Mouse (Mus musculus) cerebellum, adult 18-20 months (tissue): Measurements from ENCODE around the gene Hsd17b11.
"Not testable (repeated sequence)": the region's sequence is repeated elsewhere in the genome, so short reads cannot be mapped to it uniquely, and the experiment has no call there.

Experiments used
- DNase-seq, 2 experiments: peaks; one replicate each; pipeline ENCODE4 v3.0.0; 2021

Hsd17b11 gene

DNA sequence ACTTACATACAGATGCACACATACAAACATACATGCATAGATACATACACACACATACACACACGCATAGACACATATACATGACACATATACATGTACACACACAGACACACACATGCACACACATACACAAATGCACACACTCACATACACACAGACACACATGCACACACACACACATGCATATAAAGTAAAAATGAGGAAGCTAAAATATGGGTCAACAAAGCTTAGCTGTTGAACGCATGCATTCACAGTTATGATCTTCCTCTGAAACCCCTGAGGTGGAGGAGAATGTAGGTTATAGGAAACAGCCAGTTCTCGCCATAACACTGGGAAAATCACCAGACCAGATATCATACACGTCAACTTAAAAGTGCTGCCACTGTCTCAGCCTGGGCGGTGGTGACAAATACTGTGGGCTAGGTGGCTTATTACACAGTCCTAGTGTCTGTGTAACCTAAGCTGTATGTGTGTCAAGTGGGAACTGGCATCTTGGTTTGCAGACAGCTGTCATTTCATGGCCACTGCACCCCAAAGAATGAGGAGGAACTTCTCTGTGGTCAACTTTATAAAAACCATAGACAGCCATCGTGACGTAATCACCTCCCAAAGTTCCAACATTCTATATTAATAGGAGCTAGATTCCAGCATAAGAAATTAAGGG lies 43.7 kb downstream of the Hsd17b11 start:
- no peak for DNase-seq

DNA sequence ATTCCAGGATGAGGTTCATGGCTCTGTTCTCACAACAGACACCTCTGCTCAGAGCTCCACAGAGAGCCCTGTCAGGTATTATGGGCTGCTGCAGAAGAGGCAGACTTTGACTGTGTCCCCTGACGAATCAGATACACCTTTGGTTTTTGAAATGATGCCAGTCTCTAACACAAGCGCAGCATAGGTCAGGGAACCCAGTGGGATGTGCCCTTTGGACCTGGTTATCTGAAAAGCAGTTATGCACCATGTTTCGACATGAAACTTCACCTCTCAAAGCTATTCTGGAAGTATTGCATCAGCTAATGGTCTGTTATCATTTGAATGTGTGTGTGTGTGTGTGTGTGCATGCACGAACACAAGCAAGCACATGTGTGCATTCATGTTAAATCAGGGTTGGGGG lies 44.4 kb downstream of the Hsd17b11 start, which contains the start of gene Hsd17b13:
Hsd17b13 (minus strand) TSS at position 114 of the 400 bp plus-strand sequence.
- no peak for DNase-seq

DNA sequence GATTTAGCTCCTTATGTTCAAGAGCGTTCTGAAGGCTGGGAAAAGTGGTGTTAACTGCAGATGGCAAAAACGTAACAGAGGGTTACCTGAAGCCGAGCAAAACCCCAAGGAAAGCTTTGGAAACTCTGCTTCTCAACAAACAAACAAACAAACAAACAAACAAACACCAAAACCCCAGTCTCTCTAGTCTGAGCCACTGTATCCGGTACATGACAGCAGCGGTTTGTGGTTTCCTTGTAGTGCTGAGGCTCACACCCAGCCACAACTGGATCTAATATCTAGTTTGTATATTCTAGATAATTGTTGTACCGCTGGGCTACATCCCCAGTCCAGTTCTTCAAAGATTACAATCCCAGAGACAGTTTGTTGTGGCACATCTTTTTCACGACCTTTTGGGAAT lies 46.0 kb downstream of the Hsd17b11 start:
- DNase-seq, result no peak

DNA sequence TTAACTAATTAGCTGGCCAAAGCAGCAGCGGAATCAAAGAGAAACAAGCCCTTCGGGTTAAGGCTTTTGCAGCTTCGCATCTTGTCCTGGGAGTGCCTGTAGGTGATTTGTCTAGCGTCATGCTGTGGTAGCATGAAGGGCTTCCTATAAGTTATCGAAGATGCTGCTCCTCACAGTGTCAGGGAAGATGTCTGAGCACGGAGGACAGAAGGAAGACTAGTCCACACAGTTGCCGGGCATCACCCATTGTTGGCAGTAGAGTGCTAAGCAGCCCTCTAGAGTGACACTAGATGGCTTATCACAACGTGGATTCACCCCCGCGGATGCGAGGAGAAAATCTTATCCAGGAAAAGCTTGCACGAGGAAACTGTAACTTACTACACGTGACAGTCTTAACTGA lies 48.9 kb downstream of the Hsd17b11 start:
- no peak for DNase-seq

DNA sequence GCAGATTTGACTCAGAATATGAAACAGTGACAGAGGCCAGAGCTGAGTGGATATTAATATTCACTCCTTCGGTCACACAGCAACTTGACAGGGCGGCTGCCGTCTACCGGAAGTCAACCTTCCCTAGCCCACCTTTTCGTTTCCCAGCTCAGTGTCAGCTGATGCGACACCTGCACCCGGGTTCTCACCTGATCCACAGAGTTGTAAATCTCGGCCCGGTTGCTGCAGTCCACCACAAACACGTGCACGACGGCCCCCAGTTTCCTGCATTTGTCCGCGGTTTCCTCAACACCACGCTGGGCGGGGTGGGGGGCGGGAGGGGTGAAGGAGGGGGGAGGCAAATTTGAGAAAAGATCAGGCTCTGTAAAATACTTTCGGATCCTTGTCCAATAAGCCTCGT lies 49.3 kb downstream of the Hsd17b11 start:
- DNase-seq, result no peak

DNA sequence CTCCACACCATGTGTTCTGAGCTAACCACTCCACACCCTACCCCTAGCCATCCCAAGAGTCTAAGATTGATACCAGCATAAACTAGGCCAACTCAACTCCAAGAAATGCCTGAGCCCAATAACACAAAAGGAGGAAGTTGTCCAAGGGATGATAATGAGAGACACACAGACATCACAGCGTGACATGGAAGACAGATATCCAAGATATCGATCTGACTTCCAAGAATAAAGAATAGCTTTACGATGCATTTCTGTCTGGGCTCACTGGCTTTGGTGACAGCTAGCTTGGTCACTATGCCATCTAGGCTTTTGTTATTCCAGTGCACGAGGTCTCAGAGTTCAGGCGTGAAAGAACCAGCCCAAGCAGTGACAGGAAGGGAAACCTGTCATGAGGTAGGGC lies 50.7 kb downstream of the Hsd17b11 start:
- DNase-seq, result no peak

DNA sequence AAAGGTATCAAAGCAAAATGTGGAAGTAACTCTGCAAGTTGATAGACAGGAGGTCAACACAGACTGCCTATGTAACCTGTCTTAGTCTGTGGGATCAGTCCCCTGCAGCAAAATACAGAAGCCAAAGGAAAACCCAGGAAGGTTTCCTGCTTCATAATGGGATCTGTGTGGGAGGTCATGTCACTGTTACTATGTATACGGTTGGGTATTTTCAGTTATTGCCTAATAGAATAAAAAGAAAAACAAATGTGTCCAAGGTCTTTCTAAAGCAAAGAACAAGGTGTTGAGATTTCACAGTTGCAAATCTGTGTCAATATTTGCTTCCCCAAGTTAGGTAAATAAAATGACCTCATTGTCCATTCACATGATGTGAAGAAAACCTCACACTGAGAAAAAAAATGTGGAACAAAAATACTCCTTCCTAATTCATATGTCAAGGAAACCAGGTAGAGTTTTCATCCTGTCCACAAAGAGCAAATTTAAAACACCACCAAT lies 58.7 kb downstream of the Hsd17b11 start:
- no peak for DNase-seq

DNA sequence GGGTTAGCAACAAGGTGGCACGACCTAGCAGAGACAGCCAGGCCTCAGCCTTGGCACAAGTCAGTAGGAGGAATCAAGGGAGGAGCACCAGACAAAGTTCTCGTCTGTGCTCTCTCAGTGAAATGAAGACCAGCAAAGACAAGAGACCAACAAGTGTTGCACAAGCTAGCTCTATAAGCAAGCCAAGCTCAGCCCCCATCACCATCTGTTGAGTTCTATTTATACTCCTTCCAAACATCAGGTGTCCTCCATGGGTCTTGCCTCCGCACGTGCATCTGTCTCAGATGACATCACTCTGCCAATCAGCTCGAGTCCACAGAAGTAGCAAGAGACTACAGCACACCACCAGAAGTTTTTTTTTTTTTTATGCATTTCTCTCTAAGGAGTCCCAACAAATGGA lies 67.1 kb downstream of the Hsd17b11 start:
- peak; percentile 22 to 27 for DNase-seq

DNA sequence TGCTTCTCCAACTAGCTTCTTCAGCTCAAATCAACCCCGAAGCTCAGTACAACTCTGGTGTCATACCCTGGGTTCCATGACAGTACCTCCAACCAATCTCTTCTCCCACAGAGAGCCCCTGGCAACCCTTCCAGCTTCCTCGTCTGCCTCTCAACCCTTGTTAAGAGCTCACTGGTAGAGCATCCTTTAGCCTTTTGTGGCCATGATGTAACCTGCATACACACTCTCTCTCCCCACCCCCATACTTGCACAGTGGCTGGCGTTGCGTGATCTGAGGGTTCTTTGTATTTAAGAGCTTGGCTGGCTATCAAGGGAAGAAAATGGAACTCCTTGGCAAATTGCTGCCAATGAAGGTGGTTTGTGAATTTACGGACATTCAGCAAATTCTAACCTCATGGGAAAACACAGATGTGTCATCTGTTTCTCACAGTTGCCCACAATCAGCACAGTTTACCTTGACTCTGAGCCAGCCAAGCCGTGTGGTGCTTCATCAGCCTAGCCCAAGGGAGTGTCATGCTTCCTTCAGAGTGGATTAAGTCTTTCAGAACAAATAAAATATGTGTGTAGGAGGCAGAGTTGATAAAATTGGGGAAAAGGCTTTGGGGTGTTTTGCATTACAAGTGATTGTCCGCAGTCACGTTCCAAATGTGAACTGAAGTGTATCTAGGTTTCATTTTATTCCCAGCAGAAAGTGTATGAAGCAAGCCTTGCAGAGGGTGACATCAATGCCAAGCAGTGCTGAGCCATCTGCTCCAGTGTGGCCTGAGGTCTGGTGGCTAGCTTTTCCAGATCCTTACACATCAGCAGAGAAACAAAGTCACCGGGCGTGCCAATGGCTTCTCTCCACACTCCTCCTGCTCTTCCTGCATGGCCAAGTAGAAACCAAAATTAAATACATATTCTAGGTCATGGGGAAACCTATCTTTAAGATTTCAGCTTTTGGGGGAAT lies 68.3 kb downstream of the Hsd17b11 start:
- DNase-seq, result peak; percentile 37 to 46

DNA sequence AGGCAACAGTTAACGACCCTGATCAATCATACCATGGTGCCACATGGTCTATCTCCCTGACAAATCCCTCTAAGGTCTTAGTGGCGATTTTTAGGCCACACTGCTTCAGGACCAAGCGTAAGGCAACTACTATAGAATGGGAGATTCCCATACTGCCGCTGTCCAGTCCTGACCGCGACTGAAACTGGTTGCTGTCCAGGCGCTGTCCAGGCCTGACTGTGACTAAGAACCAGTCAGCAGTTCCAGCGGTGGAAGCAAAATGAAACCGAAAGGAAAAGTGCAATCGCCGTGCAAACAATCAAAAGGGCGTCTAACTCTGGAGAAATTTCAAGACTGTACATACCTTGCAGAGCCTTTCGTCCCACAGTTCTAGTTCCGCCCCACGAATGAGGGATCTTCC lies 71.6 kb downstream of the Hsd17b11 start:
- not testable (repeated sequence) for DNase-seq

DNA sequence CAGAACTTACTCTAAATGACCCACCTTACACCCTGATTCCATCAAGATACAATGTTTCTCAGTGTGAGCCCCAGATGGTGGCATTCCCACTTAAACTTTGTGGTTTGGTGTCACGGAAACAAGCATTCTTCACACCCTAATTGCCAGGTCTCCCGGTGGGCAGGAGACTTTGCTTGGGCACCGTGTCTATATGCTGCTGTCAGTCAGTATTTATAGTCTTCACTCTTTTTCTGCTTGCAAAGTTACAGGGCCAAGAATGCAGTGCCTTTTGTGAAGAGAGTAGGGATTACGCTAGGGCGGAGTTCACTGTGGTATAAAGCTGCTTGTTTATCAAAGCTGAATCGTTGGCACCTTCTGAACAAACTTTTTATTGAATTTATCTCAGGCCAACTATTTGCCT lies 78.5 kb downstream of the Hsd17b11 start:
- DNase-seq, result no peak

DNA sequence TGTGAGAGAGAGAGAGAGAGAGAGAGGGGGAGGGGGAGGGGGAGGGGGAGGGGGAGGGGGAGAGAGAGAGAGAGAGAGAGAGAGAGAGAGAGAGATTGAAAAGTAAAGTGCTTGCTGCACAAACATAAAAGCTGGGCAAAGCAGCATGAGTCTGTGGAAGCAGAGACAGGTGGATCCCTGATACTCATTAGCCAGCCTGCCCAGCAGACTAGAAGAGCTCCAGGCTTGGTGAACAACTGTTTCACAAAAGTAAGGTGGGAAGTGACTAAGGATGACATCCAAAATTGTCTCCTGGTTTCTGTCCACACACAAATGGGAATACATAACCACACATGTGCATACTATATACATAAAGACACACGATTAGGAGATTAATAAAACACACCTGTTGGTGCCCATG lies 81.9 kb downstream of the Hsd17b11 start:
- DNase-seq, result no peak
